Comparison of ENCODE assay signal across 8 mouse cellular contexts in genomic region chr17:5752716-5753585, GRCm38 (mm10).
DNase-seq lines count a peak whose midpoint lies in the region; ATAC-seq and TF ChIP-seq lines count a peak whose summit lies in the region.

No protein-coding gene starts in this region.

- peak overlapping the region; percentile 48 for H3K9ac ChIP-seq in heart, embryonic 15.5 days
- no peak overlapping the region for H3K9ac ChIP-seq in liver, embryonic 13.5 days
- H3K9ac ChIP-seq in neural tube, embryonic 11.5 days (ENCODE audit: low read length), result peak overlapping the region; percentile 27

- H3K4me2 ChIP-seq in heart, embryonic 15.5 days, result peak overlapping the region; percentile 75
- peak overlapping the region; percentile 52 for H3K4me2 ChIP-seq in liver, embryonic 13.5 days
- peak overlapping the region; percentile 58 for H3K4me2 ChIP-seq in neural tube, embryonic 11.5 days (ENCODE audit: low read depth)

- H3K36me3 ChIP-seq in forebrain, embryonic 10.5 days (replicated peaks), result no peaks in the 10 kb centered on the region
- no peaks in the 10 kb centered on the region for H3K36me3 ChIP-seq in heart, embryonic 15.5 days
- H3K36me3 ChIP-seq in liver, embryonic 13.5 days, result peaks cover 10% of the 10 kb centered on the region; the same call in 1 of the 2 replicates
- no peaks in the 10 kb centered on the region for H3K36me3 ChIP-seq in neural tube, embryonic 11.5 days (ENCODE audit: control insufficient read depth, insufficient read depth, low read length)
- no peaks in the 10 kb centered on the region for H3K36me3 ChIP-seq in testis, adult 2 months (ENCODE audit: control insufficient read depth, insufficient read depth, low read length)

- DNase-seq in ES-CJ7 (ENCODE audit: low read depth, low spot score), result peak; percentile 60
- DNase-seq in c-Kit-positive CD71-positive TER-119-negative erythroid progenitor cells, embryonic 14.5 days (ENCODE audit: low read depth), result peak; percentile 33
- peak; percentile 85 for DNase-seq in forebrain, embryonic 10.5 days (ENCODE audit: extremely low spot score, low spot score)
- peak; percentile 86 for DNase-seq in kidney, postnatal 14 days
- DNase-seq in liver, embryonic 13.5 days, result peak; percentile 45
- peak; percentile 84 for DNase-seq in neural tube, embryonic 11.5 days (ENCODE audit: low spot score)

- no peaks in the 10 kb centered on the region for H3K9me3 ChIP-seq in forebrain, embryonic 10.5 days
- H3K9me3 ChIP-seq in heart, embryonic 15.5 days (replicated peaks), result no peaks in the 10 kb centered on the region
- H3K9me3 ChIP-seq in liver, embryonic 13.5 days (replicated peaks), result no peaks in the 10 kb centered on the region
- H3K9me3 ChIP-seq in neural tube, embryonic 11.5 days (ENCODE audit: control insufficient read depth, low read length), result no peaks in the 10 kb centered on the region

- TF ChIP-seq POLR2A in testis, adult 2 months (IDR thresholded peaks at IDR 0.05; ENCODE audit: control insufficient read depth, low read depth, low read length), result no peak

- TF ChIP-seq CTCF in testis, adult 2 months (IDR thresholded peaks at IDR 0.05; ENCODE audit: control insufficient read depth, insufficient read depth, insufficient replicate concordance, low read depth, low read length), result peak; percentile 93

- 10% methylated on average over 29 of the region's 29 CpGs for WGBS in forebrain, embryonic 10.5 days
- 12% methylated on average over 29 of the region's 29 CpGs for WGBS in heart, embryonic 15.5 days
- WGBS in liver, embryonic 13.5 days (ENCODE audit: insufficient replicate concordance), result 20% methylated on average over 29 of the region's 29 CpGs
- 11% methylated on average over 29 of the region's 29 CpGs for WGBS in neural tube, embryonic 11.5 days

- 0 out of 2 replicates have a peak, but pooled peaks cover 7% of the 10 kb centered on the region for H3K27me3 ChIP-seq in forebrain, embryonic 10.5 days (ENCODE audit: poor library complexity, severe bottlenecking)
- 0 out of 2 replicates have a peak, but pooled peaks cover 2% of the 10 kb centered on the region for H3K27me3 ChIP-seq in heart, embryonic 15.5 days
- no peaks in the 10 kb centered on the region for H3K27me3 ChIP-seq in liver, embryonic 13.5 days
- no peaks in the 10 kb centered on the region for H3K27me3 ChIP-seq in neural tube, embryonic 11.5 days (ENCODE audit: control insufficient read depth, insufficient read depth, low read length)
- no peaks in the 10 kb centered on the region for H3K27me3 ChIP-seq in testis, adult 2 months (ENCODE audit: control insufficient read depth, insufficient read depth, low read length)

- ATAC-seq in heart, embryonic 15.5 days (replicated peaks; ENCODE audit: insufficient number of reproducible peaks, insufficient read depth, low FRiP score, low read depth), result peak; percentile 41; the same call in 1 of the 2 replicates
- peak; percentile 30; the same call in 1 of the 2 replicates for ATAC-seq in liver, embryonic 13.5 days (ENCODE audit: low read depth)
- peak; percentile 69 for ATAC-seq in neural tube, embryonic 11.5 days (ENCODE audit: insufficient read depth, low FRiP score, low TSS enrichment)

- H3K4me3 ChIP-seq in forebrain, embryonic 10.5 days, result peak overlapping the region; percentile 53
- peak overlapping the region; percentile 48 for H3K4me3 ChIP-seq in heart, embryonic 15.5 days
- peak overlapping the region; percentile 41 for H3K4me3 ChIP-seq in liver, embryonic 13.5 days (replicated peaks)
- H3K4me3 ChIP-seq in neural tube, embryonic 11.5 days (ENCODE audit: low read depth, low read length), result peak overlapping the region; percentile 38
- peak overlapping the region; percentile 10; the same call in 1 of the 2 replicates for H3K4me3 ChIP-seq in testis, adult 2 months (ENCODE audit: control insufficient read depth, low read depth, low read length)

- H3K4me1 ChIP-seq in forebrain, embryonic 10.5 days, result peaks cover 8% of the 10 kb centered on the region
- H3K4me1 ChIP-seq in heart, embryonic 15.5 days (replicated peaks), result peaks cover 8% of the 10 kb centered on the region
- peaks cover 17% of the 10 kb centered on the region; the same call in 1 of the 2 replicates for H3K4me1 ChIP-seq in liver, embryonic 13.5 days (replicated peaks)
- 0 out of 2 replicates have a peak, but pooled peaks cover 3% of the 10 kb centered on the region for H3K4me1 ChIP-seq in neural tube, embryonic 11.5 days (ENCODE audit: control insufficient read depth, insufficient read depth, low read length)
- H3K4me1 ChIP-seq in testis, adult 2 months (ENCODE audit: control insufficient read depth, insufficient read depth, low read length), result peaks cover 6% of the 10 kb centered on the region

- H3K27ac ChIP-seq in forebrain, embryonic 10.5 days, result peak overlapping the region; percentile 77
- H3K27ac ChIP-seq in heart, embryonic 15.5 days, result no peak overlapping the region
- no peak overlapping the region for H3K27ac ChIP-seq in liver, embryonic 13.5 days
- H3K27ac ChIP-seq in neural tube, embryonic 11.5 days (ENCODE audit: low read depth, low read length), result no peak overlapping the region
- no peak overlapping the region for H3K27ac ChIP-seq in testis, adult 2 months (ENCODE audit: control insufficient read depth, insufficient read depth, low read depth, low read length)

Comparison
In these comparisons a context has a peak if more than half of its experiments do, and no peak if none do; other contexts are left out.
1. DNase-seq: peak in every context shown above with its lines; median percentile 86 in kidney, postnatal 14 days; 85 in forebrain, embryonic 10.5 days; 84 in neural tube, embryonic 11.5 days; 60 in ES-CJ7; 45 in liver, embryonic 13.5 days; 33 in c-Kit-positive CD71-positive TER-119-negative erythroid progenitor cells, embryonic 14.5 days.